Mouse (Mus musculus) forebrain, embryonic 12.5 days (tissue): ENCODE data around the gene Mxd1. TPM values are rescaled to one million over a fixed set of nuclear protein-coding genes. Genes with fewer than 3 reads are reported as not detected.

ENCODE experiments used
- ATAC-seq: fragments of 200-750 bp; cut with Nextera tagmentation; 2 replicates; pipeline ENCODE4 v1.8.0; 2017; ENCODE audit warnings: moderate TSS enrichment; ENCODE audit not compliant: low FRiP score
- H3K27ac ChIP-seq: fragments of 300-500 bp; sonication (generic); 2 replicates; pipeline ENCODE4 v1.5.1; 2016; ENCODE audit warnings: mild to moderate bottlenecking
- H3K27me3 ChIP-seq: fragments of 300-500 bp; sonication (generic); 2 replicates; pipeline ENCODE4 v1.6.1; 2016; ENCODE audit warnings: mild to moderate bottlenecking
- H3K36me3 ChIP-seq: fragments of 300-500 bp; sonication (generic); replicated peaks from 2 replicates; pipeline ENCODE4 v1.6.1; 2016; ENCODE audit warnings: mild to moderate bottlenecking
- H3K4me1 ChIP-seq: fragments of 300-500 bp; sonication (generic); 2 replicates; pipeline ENCODE4 v1.6.1; 2016
- H3K4me2 ChIP-seq: fragments of 300-500 bp; sonication (generic); 2 replicates; pipeline ENCODE4 v1.6.1; 2016; ENCODE audit warnings: mild to moderate bottlenecking, moderate library complexity
- H3K4me3 ChIP-seq: fragments of 300-500 bp; sonication (generic); replicated peaks from 2 replicates; pipeline ENCODE4 v1.5.1; 2016; ENCODE audit warnings: mild to moderate bottlenecking
- H3K9ac ChIP-seq: fragments of 300-500 bp; sonication (generic); 2 replicates; pipeline ENCODE4 v1.6.1; 2016; ENCODE audit warnings: mild to moderate bottlenecking
- H3K9me3 ChIP-seq: fragments of 300-500 bp; sonication (generic); 2 replicates; pipeline ENCODE4 v1.6.1; 2016
- WGBS: fragments of 180-500 bp; shearing (Covaris S2); methylation state at CpG from one replicate; pipeline ENCODE4 v1.1.7; 2016; 5-methylcytosine and 5-hydroxymethylcytosine counted together
- polyA plus RNA-seq: library from polyadenylated mRNA; unstranded; fragments of >200 nt; fragmentation: Nextera tagmentation; extraction: Ambion mirVana; gene quantifications from 2 replicates; pipeline ENCODE4 v1.2.1, GENCODE M21; 2016

Gene Mxd1
- polyA plus RNA-seq, 1 experiment from 2014 or later = 23.8 TPM

DNA sequence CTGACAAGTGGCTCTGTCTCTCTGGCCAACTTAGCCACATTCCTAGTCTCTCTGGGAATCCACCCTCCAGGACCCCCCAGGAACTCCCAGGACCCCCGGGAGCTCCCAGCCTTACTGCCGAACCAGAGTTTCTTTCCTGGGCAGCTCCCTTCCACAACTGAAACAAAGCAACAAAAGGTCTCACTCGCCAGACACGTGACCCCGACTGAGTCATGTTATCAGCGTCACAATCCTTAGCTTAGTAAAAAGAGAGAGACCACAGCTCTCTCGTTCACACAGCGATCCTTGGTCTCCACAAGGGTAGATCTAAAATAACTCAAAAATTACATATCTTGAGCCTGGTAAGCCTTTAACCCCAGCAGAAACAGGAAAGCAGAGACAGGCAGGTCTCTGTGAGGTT is 27.2 kb downstream of the Mxd1 start:
- Histone ChIP-seq H3K4me1 (no peaks in the 10 kb centered on the region), H3K27me3 (no peaks in the 10 kb centered on the region), H3K4me3 (no peak overlapping the region), H3K4me2 (no peak overlapping the region), H3K36me3 (no peaks in the 10 kb centered on the region), H3K9me3 (no peaks in the 10 kb centered on the region), H3K27ac (no peak overlapping the region), H3K9ac (no peak overlapping the region)
- 65% methylated on average over 8 of the region's 8 CpGs for WGBS
- ATAC-seq = no peak

DNA sequence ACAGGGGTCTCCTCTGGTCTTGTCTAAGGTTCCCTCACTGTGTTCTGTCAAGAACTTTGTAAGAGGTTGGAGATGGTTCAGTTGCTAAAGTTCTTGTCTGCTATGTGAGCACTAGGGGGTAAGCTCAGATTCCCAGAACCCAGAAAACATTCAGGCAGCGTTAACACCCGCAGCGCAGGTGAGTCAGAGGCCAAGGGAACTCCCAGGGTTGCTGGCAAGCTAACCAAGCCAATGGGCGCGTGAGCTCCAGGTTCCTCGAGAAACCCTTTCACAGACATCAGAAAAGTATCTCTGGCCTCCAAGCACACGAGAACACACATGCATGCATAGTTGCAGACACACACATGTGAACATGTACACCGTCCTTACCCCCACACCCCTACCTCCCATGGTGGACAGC is 28.2 kb downstream of the Mxd1 start:
- no peak for ATAC-seq
- H3K4me3 ChIP-seq = no peak overlapping the region
- H3K9me3 ChIP-seq = no peaks in the 10 kb centered on the region
- H3K27me3 ChIP-seq = no peaks in the 10 kb centered on the region
- H3K4me2 ChIP-seq = no peak overlapping the region
- no peak overlapping the region for H3K27ac ChIP-seq
- WGBS = 91% methylated on average over 8 of the region's 8 CpGs
- no peaks in the 10 kb centered on the region for H3K36me3 ChIP-seq
- H3K9ac ChIP-seq = no peak overlapping the region
- no peaks in the 10 kb centered on the region for H3K4me1 ChIP-seq

DNA sequence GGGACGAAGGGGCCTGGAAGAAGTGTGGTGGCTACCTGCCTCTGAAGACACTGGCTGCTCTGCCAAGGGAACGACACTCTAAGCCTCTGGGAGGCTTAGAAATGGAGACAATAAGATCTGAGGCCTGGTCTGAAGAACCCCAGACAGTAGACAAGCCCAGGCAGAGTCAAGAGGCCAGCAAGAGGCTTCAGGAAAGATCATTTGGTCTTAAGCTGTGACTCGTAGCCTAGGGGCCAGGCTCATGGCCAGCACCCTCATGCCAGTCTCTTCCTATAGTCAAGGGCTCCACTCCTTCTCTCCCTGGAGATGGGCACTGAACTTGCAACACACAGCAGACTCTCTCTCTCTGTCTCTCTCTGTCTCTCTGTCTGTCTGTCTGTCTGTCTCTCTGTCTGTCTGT is 28.8 kb downstream of the Mxd1 start:
- Histone ChIP-seq H3K36me3 (no peaks in the 10 kb centered on the region), H3K27ac (no peak overlapping the region), H3K4me1 (no peaks in the 10 kb centered on the region), H3K9me3 (no peaks in the 10 kb centered on the region), H3K4me3 (no peak overlapping the region), H3K9ac (no peak overlapping the region), H3K27me3 (no peaks in the 10 kb centered on the region), H3K4me2 (no peak overlapping the region)
- no peak for ATAC-seq
- 79% methylated on average over 3 of the region's 3 CpGs for WGBS

DNA sequence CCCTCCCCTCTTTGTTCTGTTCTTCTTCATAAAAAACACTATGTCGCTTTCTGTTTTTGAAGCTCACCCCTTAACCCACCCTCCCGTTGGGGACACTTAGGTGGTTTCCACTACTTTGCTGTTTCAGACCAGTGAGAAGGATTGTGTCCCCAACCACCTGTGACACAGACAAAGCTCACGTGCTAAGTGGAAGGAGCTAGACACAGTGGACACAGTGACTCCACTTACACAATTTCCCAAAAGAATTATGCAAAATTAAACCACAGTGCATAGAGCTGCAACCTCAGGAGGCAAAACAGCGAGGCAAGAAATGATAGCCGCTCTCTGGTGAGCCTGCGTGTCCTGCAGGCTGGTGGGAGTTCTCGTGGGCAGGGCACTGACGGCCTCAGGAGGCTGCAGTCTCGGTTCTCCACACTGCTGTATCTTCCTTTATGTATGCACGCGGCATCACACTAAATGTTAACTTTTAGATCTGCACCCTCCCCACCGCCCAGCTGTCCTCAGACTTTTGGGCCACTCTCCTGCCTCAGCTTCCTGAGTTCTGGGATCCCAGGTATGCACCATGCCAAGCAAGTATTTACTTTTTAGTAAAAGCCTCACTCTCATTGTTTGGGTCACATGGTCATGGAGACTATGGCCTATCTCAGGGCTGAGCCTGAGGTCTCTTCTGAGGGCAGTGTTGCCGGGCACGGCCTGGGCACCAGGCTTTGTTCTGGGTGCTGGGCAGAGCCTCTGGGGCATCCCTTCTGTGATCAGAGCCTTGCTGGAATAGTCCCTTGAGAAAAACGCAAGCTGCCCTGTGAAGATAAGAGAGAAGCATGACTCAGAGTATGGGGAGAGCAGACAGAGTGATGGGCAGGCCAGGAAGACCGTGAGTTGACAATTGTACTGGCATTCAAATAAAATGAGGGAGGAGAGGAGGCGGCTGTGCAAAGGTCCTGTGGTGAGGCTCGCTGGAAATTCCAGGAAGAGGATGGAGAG is 29.5 kb downstream of the Mxd1 start:
- no peak overlapping the region for H3K9ac ChIP-seq
- H3K36me3 ChIP-seq = no peaks in the 10 kb centered on the region
- H3K9me3 ChIP-seq = no peaks in the 10 kb centered on the region
- H3K27ac ChIP-seq = no peak overlapping the region
- H3K27me3 ChIP-seq = no peaks in the 10 kb centered on the region
- H3K4me1 ChIP-seq = no peaks in the 10 kb centered on the region
- ATAC-seq = no peak
- no peak overlapping the region for H3K4me3 ChIP-seq
- WGBS = 80% methylated on average over 18 of the region's 18 CpGs
- no peak overlapping the region for H3K4me2 ChIP-seq

DNA sequence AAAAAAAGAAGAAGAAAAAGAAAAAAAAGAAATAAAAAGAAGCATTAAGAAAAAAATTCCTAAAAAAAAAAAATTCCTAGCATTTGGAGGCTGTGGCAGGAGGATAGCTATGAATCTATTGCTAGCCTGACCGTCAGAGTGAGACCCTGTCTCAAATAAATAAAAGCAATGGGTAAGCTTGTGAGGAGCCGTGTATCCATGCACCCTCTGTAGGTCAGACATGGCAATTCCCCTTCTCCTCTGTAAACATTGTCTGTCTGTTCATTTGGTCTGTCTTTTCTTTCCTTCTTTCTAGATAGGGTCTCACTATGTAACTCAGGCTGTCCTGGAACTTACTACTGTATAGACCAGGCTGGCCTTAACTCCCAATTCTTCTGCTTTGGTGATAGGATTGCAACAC is 30.5 kb downstream of the Mxd1 start:
- Histone ChIP-seq H3K27ac (no peak overlapping the region), H3K27me3 (no peaks in the 10 kb centered on the region), H3K4me2 (no peak overlapping the region), H3K9ac (no peak overlapping the region), H3K9me3 (no peaks in the 10 kb centered on the region), H3K4me1 (no peaks in the 10 kb centered on the region), H3K36me3 (no peaks in the 10 kb centered on the region), H3K4me3 (no peak overlapping the region)
- 19% methylated on average over 2 of the region's 2 CpGs for WGBS
- no peak for ATAC-seq

DNA sequence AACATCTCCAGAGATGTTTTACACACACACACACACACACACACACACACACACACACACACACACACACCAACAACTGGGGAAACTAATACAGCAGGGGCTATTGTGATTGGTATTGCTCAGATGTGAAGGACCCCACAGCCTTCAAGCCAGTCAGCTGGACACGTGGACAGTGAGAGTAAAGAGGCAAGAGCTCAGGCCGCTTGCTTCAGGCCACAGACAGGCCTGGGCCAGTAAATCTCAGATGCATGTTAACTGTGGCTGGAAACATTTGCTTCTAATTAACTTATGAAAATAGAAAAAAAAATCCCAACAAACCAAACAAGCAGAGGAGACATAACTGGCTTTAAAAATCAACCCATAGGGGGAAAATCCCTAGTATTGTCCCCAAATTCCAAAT is 31.1 kb downstream of the Mxd1 start:
- H3K9me3 ChIP-seq = no peaks in the 10 kb centered on the region
- H3K9ac ChIP-seq = no peak overlapping the region
- ATAC-seq = no peak
- H3K4me3 ChIP-seq = no peak overlapping the region
- no peak overlapping the region for H3K4me2 ChIP-seq
- H3K27me3 ChIP-seq = no peaks in the 10 kb centered on the region
- H3K4me1 ChIP-seq = no peaks in the 10 kb centered on the region
- H3K27ac ChIP-seq = no peak overlapping the region
- H3K36me3 ChIP-seq = no peaks in the 10 kb centered on the region
- WGBS = 71% methylated on average over 2 of the region's 2 CpGs

DNA sequence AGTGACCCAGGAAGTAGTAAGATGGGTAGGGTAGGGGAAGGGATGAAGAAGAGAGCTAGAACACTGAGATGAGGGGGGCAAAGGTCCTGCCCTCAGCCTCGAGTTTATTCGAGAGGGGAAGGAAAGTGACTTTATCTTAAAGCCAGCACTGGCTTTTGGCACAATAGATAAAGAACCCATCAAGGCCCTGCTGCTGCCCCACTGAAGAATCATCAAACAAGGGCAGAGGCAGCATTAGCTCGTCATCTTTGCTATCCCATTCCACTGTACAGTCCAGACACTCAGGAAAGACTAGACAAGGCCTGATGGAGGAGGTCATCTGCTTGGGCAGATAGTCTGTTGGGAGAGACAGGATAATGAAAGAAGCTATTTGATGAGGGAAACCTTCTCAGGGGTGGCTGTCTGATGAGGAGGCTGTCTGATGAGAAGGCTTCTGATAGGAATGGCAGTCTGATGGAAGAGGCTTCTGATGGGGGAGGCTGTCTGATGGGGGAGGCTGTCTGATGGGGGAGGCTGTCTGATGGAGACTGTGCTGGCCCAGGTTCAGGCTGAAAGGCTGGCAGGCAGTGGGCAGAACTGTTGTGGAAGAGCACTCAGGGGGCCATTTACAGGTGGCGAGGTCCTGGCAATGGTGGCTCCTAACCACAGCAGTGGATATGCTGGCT is 31.7 kb downstream of the Mxd1 start:
- H3K4me1 ChIP-seq = no peaks in the 10 kb centered on the region
- H3K4me3 ChIP-seq = no peak overlapping the region
- H3K36me3 ChIP-seq = no peaks in the 10 kb centered on the region
- no peak for ATAC-seq
- H3K27me3 ChIP-seq = no peaks in the 10 kb centered on the region
- H3K9ac ChIP-seq = no peak overlapping the region
- H3K4me2 ChIP-seq = no peak overlapping the region
- WGBS = 72% methylated on average over 4 of the region's 4 CpGs
- no peak overlapping the region for H3K27ac ChIP-seq
- H3K9me3 ChIP-seq = no peaks in the 10 kb centered on the region

DNA sequence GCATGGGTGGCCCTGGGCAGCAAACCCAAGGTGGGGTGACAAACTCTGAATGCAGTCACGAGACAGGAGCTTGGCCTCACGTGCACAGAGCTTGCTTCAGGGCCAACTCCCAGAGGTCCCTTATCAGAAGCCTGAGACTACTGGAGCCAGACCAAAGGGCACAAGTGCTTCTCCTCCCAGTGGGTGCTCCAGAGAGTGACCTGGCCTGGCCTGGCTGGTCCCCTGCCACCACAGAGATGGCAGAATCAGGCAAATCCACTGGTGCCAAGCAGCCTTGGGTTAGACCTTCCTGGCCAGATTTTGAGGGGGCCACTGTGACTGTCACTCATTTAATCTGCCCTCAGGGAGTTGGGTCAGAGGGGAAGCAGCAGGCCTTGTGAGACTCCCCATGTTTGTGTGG is 32.5 kb downstream of the Mxd1 start:
- no peak for ATAC-seq
- WGBS = 75% methylated on average over 2 of the region's 2 CpGs
- Histone ChIP-seq H3K27me3 (no peaks in the 10 kb centered on the region), H3K9me3 (no peaks in the 10 kb centered on the region), H3K4me2 (no peak overlapping the region), H3K27ac (no peak overlapping the region), H3K36me3 (no peaks in the 10 kb centered on the region), H3K4me1 (no peaks in the 10 kb centered on the region), H3K9ac (no peak overlapping the region), H3K4me3 (no peak overlapping the region)

DNA sequence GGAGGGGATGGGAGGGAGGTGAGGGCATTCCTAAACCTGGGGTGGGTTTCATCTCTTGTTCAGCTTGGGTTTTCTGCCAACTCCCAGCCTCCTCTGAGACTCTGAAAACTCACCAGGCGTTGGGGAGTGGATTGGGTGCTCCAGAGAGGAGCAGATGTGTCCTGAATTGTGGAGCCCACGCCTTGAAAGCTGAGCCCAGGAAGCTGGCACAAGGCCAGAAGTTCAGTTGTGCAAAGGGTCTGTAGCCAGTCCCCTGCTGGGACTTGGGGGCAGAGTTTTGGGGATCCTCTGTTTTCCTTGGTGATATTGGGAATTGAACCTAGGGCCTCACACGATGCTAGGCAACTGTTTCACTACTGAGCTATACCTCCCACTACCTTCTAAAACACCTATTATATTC is 38.8 kb downstream of the Mxd1 start:
- Histone ChIP-seq H3K27me3 (no peaks in the 10 kb centered on the region), H3K4me3 (no peak overlapping the region), H3K27ac (no peak overlapping the region), H3K4me2 (no peak overlapping the region), H3K36me3 (no peaks in the 10 kb centered on the region), H3K9me3 (no peaks in the 10 kb centered on the region), H3K4me1 (0 out of 2 replicates have a peak, but pooled peaks cover 5% of the 10 kb centered on the region), H3K9ac (no peak overlapping the region)
- no peak for ATAC-seq
- WGBS = 83% methylated on average over 3 of the region's 3 CpGs

DNA sequence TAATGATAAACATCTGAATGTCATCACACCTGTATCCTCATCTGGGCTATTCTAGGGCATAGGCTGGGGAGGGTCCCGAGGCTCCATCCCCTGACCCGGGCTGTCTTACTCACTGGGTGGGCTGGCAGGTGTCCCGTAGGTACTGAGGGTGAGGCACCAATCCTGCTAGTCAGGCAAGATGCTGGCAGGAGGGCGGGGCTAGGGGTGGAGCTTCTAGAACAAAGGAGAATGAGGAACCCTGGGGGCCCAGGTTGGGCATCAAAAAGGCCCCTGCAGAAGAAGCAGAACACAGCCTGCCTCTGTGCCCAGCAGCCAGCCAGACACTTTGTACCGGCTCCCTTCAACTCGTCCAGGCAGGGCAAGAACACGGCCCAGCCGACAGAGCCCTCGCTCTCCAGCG is 41.0 kb downstream of the Mxd1 start, which contains the start of gene Asprv1:
Gene Asprv1, plus strand, starts transcription at position 219 of the 400 bp plus-strand sequence.
- Histone ChIP-seq H3K4me2 (no peak within 1 kb of the TSS), H3K4me1 (peaks cover 9% of the 10 kb centered on the region; the same call in 1 of the 2 replicates), H3K9me3 (no peaks in the 10 kb centered on the region), H3K36me3 (no peaks in the 10 kb centered on the region), H3K27me3 (no peaks in the 10 kb centered on the region), H3K9ac (no peak within 1 kb of the TSS), H3K4me3 (no peak within 1 kb of the TSS), H3K27ac (no peak within 1 kb of the TSS)
- ATAC-seq = no peak
- WGBS = 46% methylated on average over 10 of the region's 10 CpGs

DNA sequence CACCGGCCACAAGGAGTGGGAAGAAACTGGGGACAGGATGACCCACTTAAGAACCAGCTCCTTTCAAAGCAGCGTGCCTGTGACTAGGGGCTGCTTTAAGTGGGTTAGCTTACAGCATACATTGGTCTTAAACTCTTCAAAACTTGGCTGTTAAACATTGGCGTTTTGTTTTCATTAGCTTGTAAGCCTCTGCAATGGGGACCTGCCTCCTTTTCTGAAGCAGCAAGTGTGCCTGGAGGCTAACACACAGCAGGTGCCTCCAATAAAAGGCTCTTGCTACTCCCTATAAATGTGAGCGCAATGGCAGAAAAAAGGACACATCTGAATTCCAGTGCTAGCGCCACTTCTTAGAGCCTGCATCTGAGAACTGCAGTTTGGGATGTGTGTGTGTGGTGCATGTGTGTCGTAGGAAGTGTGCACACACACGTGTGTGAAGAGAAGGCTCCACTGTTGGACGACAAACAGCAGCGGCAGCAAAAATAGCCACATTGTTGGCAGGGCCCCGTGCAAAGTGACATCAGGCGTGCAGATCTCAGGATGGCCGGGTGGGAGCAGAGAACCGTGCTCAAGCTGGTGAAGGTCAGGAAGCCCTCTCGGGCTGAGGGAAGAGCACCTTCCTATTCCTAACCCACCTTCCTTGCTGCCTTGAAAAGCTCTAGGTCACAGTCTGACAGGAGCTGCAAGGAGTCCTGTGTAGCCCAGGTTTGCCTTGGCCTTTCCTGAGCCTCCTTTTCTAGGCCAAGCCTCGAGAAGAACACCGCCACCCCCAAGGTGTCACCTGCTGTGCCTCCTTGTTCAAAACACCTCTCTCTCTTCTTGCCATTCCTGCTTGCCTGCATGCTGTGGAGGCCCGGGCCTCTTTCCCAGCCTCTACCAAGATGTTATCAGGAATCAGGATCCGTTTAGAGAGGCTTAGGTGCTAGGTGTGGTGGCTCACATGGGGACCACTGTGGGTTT is 44.6 kb downstream of the Mxd1 start:
- ATAC-seq = no peak
- no peaks in the 10 kb centered on the region for H3K36me3 ChIP-seq
- no peak overlapping the region for H3K9ac ChIP-seq
- no peak overlapping the region for H3K4me3 ChIP-seq
- WGBS = 62% methylated on average over 18 of the region's 18 CpGs
- H3K9me3 ChIP-seq = no peaks in the 10 kb centered on the region
- peaks cover 9% of the 10 kb centered on the region; the same call in 1 of the 2 replicates for H3K4me1 ChIP-seq
- H3K27me3 ChIP-seq = no peaks in the 10 kb centered on the region
- no peak overlapping the region for H3K4me2 ChIP-seq
- H3K27ac ChIP-seq = no peak overlapping the region

DNA sequence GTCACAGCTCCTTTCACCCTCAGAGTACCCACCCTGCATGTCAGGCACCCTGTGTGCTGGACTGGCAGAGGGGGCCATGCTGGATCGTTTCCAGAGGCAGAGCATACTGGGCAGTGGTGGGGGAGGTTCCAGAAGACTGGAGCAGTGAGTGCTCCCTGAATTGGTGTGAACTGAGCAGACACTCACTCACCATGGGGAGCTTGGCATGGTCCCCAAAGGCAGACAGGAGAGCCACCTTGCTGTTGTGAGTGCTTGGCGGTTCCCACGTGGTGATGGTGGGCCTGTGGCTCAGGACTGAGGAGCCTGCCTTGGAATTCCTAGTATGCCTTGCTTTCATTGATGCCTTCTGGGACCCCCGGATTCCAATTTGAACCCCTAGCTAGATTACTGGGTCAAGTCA is 45.8 kb downstream of the Mxd1 start:
- no peak overlapping the region for H3K27ac ChIP-seq
- no peak overlapping the region for H3K9ac ChIP-seq
- peaks cover 9% of the 10 kb centered on the region; the same call in 1 of the 2 replicates for H3K4me1 ChIP-seq
- H3K4me3 ChIP-seq = no peak overlapping the region
- H3K27me3 ChIP-seq = no peaks in the 10 kb centered on the region
- H3K9me3 ChIP-seq = no peaks in the 10 kb centered on the region
- no peak for ATAC-seq
- H3K36me3 ChIP-seq = no peaks in the 10 kb centered on the region
- H3K4me2 ChIP-seq = no peak overlapping the region
- 82% methylated on average over 4 of the region's 4 CpGs for WGBS
